Mouse (Mus musculus): ENCODE results near the gene Btnl2. TPM values are rescaled to one million over a fixed set of nuclear protein-coding genes. Genes with fewer than 3 reads are reported as not detected.

Btnl2 gene
- polyA plus RNA-seq, 1 experiment from 2014 or later: 0.06 TPM

DNA sequence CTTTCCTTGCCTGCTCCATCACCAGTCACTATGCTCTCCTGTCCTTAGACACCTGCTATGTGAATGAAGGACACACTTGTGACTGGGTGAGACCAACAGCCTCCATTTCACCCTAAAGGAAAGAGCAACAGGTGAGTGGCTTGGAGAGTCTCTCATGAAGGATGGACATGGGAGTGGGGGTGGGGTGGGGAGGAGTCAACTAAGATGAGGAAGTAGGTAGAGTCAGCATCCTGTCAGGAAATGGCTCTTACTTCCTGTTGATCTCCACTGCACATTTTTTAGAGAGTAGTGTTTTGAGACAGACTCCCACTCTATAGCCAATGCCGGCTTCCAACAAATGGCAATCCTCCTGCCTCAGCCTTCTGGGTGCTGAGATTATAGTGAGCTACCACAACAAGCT, 318 bp downstream of the Btnl2 start:
- H3K4me2 ChIP-seq (replicated peaks): no peak overlapping the region
- no peak overlapping the region for H3K4me3 ChIP-seq
- H3K4me1 ChIP-seq: no peaks in the 10 kb centered on the region
- no peak overlapping the region for H3K9ac ChIP-seq (replicated peaks)
- no peaks in the 10 kb centered on the region for H3K36me3 ChIP-seq
- 0 out of 2 replicates have a peak, but pooled peaks cover under 1% of the 10 kb centered on the region for H3K27me3 ChIP-seq
- ATAC-seq (ENCODE audit: low FRiP score, low read depth): no peak
- WGBS: 86% methylated on average over 1 of the region's 1 CpGs
- no peak overlapping the region for H3K27ac ChIP-seq (replicated peaks)
- no peaks in the 10 kb centered on the region for H3K9me3 ChIP-seq

DNA sequence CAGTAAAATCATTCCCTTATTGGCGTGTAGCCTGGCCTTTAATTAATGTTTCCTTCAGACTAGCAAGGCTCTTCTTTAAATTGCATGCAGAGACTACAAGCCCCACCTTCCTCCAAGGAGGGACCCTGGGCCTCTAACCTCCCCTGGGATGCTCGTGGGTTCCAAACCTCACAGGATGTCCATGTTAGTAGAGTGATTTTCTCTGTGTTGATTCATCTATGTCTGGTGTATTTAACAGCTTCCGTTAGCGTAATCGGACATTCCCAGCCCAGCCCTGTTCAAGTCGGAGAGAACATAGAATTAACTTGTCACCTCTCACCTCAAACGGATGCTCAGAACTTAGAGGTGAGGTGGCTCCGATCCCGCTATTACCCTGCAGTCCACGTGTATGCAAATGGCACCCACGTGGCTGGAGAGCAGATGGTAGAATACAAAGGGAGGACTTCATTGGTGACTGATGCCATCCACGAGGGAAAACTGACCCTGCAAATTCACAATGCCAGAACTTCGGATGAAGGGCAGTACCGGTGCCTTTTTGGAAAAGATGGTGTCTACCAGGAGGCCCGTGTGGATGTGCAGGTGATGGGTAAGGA, 8.4 kb downstream of the Btnl2 start:
- H3K9ac ChIP-seq (replicated peaks): no peak overlapping the region
- H3K4me3 ChIP-seq: no peak overlapping the region
- H3K27ac ChIP-seq (replicated peaks): no peak overlapping the region
- H3K27me3 ChIP-seq: no peaks in the 10 kb centered on the region
- no peaks in the 10 kb centered on the region for H3K4me1 ChIP-seq
- no peak overlapping the region for H3K4me2 ChIP-seq (replicated peaks)
- no peaks in the 10 kb centered on the region for H3K36me3 ChIP-seq
- no peak for ATAC-seq (ENCODE audit: low FRiP score, low read depth)
- no peaks in the 10 kb centered on the region for H3K9me3 ChIP-seq
- WGBS: 89% methylated on average over 15 of the region's 15 CpGs

DNA sequence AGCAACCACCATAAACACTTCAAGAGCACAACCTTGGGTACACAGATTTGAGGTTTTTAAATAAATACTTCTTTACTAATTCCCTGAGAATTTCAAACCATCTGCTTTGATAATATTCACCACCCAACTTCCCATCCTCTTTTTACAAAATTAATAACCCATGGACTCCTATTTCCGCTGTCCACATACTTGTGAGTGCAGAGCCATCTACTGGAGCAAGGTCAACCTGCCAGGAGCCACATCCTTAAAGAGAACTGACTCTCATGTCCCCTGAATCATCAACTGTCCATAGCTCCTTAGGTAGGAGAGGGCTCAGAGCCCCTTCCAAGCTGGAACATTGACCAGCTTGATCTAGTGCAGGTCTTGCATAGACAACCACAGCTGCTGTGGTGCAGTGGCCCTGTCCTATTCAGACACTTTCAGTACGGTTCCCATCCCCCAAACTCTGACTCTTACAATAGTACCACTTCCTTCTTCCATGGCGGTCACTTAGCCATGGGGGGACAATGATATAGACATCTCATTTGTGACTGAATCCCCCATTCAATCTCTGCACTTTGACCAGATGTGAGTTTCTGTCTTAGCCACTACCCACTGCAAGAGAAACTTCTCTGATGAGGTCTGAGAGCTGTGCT, 9.2 kb downstream of the Btnl2 start:
- H3K27me3 ChIP-seq: no peaks in the 10 kb centered on the region
- no peaks in the 10 kb centered on the region for H3K9me3 ChIP-seq
- no peak overlapping the region for H3K27ac ChIP-seq (replicated peaks)
- 86% methylated on average over 3 of the region's 3 CpGs for WGBS
- H3K4me3 ChIP-seq: no peak overlapping the region
- H3K4me1 ChIP-seq: no peaks in the 10 kb centered on the region
- ATAC-seq (ENCODE audit: low FRiP score, low read depth): no peak
- no peak overlapping the region for H3K4me2 ChIP-seq (replicated peaks)
- H3K9ac ChIP-seq (replicated peaks): no peak overlapping the region
- no peaks in the 10 kb centered on the region for H3K36me3 ChIP-seq

DNA sequence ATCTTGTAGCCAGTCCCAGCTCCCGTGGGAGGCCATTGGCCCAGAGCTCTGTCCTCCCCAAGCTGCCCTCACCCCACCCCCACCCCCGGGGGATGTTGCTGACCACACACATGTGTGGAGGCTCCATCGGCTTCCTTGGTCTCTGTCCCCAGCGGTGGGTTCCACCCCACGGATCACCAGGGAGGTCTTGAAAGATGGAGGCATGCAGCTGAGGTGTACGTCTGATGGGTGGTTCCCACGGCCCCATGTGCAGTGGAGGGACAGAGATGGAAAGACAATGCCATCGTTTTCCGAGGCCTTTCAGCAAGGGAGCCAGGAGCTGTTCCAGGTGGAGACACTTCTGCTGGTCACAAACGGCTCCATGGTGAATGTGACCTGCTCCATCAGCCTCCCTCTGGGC, 10.4 kb downstream of the Btnl2 start:
- H3K27ac ChIP-seq (replicated peaks): no peak overlapping the region
- ATAC-seq (ENCODE audit: low FRiP score, low read depth): no peak
- no peak overlapping the region for H3K4me2 ChIP-seq (replicated peaks)
- H3K9ac ChIP-seq (replicated peaks): no peak overlapping the region
- H3K4me1 ChIP-seq: no peaks in the 10 kb centered on the region
- H3K4me3 ChIP-seq: no peak overlapping the region
- no peaks in the 10 kb centered on the region for H3K9me3 ChIP-seq
- no peaks in the 10 kb centered on the region for H3K36me3 ChIP-seq
- 80% methylated on average over 10 of the region's 10 CpGs for WGBS
- H3K27me3 ChIP-seq: no peaks in the 10 kb centered on the region

DNA sequence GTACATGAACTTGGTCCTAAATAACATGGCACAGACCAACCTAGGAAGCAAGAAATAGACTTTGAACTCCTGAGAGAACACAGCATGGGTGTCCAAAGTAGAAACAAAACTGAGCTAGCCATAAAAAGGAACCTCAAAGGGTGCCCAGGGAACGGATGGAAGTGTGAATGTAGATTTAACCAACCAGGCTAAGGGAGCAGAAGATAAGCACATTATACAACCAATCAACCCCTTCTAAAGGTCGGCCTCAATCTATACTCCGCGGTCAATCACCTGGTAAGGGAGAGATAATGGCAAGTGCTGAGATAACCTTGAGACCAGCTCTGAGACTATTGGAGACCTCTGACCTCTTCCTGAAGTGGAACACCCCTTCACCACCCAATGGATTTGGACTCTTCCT, 15.9 kb downstream of the Btnl2 start:
- H3K36me3 ChIP-seq: no peaks in the 10 kb centered on the region
- ATAC-seq (ENCODE audit: low FRiP score, low read depth): no peak
- no peak overlapping the region for H3K9ac ChIP-seq (replicated peaks)
- no peak overlapping the region for H3K4me2 ChIP-seq (replicated peaks)
- no peaks in the 10 kb centered on the region for H3K27me3 ChIP-seq
- no peaks in the 10 kb centered on the region for H3K4me1 ChIP-seq
- no peak overlapping the region for H3K27ac ChIP-seq (replicated peaks)
- H3K9me3 ChIP-seq: no peaks in the 10 kb centered on the region
- 87% methylated on average over 4 of the region's 4 CpGs for WGBS
- H3K4me3 ChIP-seq: no peak overlapping the region

DNA sequence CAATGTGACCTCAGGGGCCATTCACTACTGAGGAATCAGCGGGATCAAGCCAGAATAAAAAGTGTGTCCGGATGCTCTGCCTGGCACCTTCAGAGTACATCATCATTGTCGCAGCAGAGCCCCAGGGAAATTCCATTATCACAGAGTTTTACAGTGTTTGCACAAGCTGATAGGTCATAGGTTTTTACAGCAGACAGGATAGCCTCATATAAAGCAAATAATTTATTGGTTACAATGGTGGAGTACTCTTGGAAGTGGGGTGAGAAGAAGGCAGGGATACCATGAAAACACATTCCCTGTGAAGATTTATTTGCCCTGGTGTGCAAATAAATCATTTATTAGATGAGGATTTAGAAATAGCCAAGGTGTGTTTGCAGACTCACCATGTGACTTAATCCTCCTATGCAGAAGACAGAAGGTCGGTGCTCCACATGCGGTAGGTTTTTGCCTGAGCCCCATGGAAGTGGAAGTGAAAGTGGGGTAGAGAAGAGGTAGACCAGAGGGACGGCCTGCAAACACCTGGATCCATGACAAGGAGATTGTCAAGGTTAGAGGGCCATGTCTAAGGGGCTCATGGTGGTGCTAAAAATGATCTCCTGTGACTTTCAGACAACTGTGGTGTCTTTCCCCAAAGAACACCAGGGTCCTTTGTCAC, 18.6 kb downstream of the Btnl2 start:
- no peak for ATAC-seq (ENCODE audit: low FRiP score, low read depth)
- Histone ChIP-seq H3K9me3 (no peaks in the 10 kb centered on the region), H3K27ac (replicated peaks) (no peak overlapping the region), H3K9ac (replicated peaks) (no peak overlapping the region), H3K36me3 (no peaks in the 10 kb centered on the region), H3K4me1 (no peaks in the 10 kb centered on the region), H3K4me3 (no peak overlapping the region), H3K27me3 (no peaks in the 10 kb centered on the region), H3K4me2 (replicated peaks) (no peak overlapping the region)
- WGBS: 82% methylated on average over 6 of the region's 6 CpGs

DNA sequence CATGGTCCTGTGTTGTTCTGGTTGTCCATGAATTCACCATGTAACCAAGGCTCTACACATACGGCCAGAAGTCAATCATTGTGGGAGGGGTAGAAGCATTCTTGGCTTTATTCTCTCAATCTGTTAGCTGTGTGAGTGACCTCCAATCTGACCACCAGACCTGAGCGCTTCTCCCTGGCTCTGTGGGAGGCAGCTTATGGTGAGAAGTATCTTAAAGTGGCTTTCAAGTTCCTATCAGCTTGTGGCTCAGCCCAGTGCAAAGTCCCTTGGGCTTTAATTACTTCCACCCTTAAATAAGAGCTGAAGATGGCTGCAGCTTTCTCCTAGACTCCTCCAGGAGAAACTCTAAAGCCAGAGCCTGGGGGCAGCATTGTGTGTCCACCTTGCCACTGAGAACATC, 22.2 kb downstream of the Btnl2 start, which contains the start of gene Btnl1:
TSS of gene Btnl1 (plus strand) at position 286 of the 400 bp plus-strand sequence.
- Histone ChIP-seq H3K27me3 (no peaks in the 10 kb centered on the region), H3K4me3 (no peak within 1 kb of the TSS), H3K36me3 (no peaks in the 10 kb centered on the region), H3K4me2 (replicated peaks) (no peak within 1 kb of the TSS), H3K4me1 (no peaks in the 10 kb centered on the region), H3K9ac (replicated peaks) (no peak within 1 kb of the TSS), H3K9me3 (no peaks in the 10 kb centered on the region), H3K27ac (replicated peaks) (no peak within 1 kb of the TSS)
- WGBS: 68% methylated on average over 2 of the region's 2 CpGs
- ATAC-seq (ENCODE audit: low FRiP score, low read depth): no peak

DNA sequence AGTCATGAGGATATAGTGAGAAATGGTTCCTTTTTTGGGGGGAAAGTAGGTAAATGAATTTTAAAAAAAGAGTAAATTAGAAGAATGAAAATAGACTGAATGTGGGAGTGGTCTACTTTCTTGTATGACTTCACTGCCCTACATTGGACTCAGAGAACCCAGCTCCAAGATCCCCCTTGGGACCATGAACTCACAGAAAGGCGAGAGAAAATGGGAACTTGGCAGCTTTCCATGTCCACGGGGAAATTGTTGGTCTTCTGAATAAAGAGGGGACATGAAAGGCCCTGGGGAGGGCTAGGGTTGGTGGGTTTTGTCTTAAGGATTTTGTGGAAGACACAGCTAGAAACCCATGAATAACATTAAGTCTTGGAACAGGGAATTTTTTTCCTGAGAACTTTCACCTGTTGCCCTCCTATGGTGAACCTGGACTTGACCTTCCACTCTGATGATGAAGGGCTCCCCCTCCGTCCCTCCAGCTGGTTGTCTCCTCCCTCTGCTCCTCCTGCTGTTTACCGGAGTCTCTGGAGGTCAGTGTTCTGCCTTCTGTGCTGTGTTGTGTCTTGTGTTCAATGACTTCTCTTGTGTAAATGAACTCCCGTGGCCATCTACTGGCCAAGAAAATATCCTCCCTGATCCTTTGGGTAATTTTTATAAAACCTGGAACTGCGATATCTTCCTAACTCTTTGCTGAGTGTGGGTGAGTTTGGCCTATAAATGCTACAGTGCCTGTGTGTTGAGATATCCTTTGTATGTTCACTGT, 23.0 kb downstream of the Btnl2 start:
- ATAC-seq (ENCODE audit: low FRiP score, low read depth): no peak
- H3K9ac ChIP-seq (replicated peaks): no peak overlapping the region
- no peaks in the 10 kb centered on the region for H3K4me1 ChIP-seq
- no peak overlapping the region for H3K4me2 ChIP-seq (replicated peaks)
- no peak overlapping the region for H3K4me3 ChIP-seq
- no peaks in the 10 kb centered on the region for H3K36me3 ChIP-seq
- no peak overlapping the region for H3K27ac ChIP-seq (replicated peaks)
- WGBS: 68% methylated on average over 6 of the region's 6 CpGs
- H3K9me3 ChIP-seq: no peaks in the 10 kb centered on the region
- H3K27me3 ChIP-seq: no peaks in the 10 kb centered on the region

DNA sequence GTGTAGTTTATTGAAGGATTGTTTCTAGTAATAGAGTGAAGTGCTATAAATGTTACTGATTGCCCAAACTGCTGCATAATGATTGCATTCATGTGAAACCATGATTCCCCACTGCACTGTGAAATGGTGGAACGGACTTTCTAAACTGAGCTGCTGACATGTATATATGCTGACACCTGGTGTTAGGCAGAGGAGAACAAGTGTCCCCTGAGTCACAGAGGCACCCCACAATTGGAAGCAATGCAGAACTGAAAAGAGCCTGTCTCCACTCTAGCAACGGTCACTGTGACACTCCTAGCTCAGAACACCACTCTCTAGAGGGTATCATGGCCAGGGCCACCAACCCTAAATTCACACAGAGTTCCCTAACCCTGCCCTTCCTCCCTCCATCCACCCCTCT, 24.1 kb downstream of the Btnl2 start:
- Histone ChIP-seq H3K4me2 (replicated peaks) (no peak overlapping the region), H3K27ac (replicated peaks) (no peak overlapping the region), H3K27me3 (no peaks in the 10 kb centered on the region), H3K36me3 (no peaks in the 10 kb centered on the region), H3K4me1 (no peaks in the 10 kb centered on the region), H3K9me3 (no peaks in the 10 kb centered on the region), H3K9ac (replicated peaks) (no peak overlapping the region), H3K4me3 (no peak overlapping the region)
- ATAC-seq (ENCODE audit: low FRiP score, low read depth): no peak
- WGBS: 79% methylated on average over 2 of the region's 2 CpGs

DNA sequence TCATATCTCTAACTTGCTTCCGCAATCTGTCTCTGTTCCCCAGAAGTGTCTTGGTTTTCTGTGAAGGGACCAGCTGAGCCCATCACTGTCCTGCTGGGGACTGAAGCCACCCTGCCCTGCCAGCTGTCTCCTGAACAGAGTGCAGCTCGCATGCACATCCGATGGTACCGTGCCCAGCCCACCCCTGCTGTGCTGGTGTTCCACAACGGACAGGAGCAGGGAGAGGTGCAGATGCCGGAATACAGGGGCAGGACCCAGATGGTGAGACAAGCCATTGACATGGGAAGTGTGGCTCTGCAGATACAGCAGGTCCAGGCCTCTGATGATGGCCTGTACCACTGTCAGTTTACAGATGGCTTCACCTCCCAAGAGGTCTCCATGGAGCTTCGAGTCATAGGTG, 24.8 kb downstream of the Btnl2 start:
- ATAC-seq (ENCODE audit: low FRiP score, low read depth): no peak
- Histone ChIP-seq H3K27me3 (no peaks in the 10 kb centered on the region), H3K4me1 (no peaks in the 10 kb centered on the region), H3K36me3 (no peaks in the 10 kb centered on the region), H3K9me3 (no peaks in the 10 kb centered on the region), H3K27ac (replicated peaks) (no peak overlapping the region), H3K4me2 (replicated peaks) (no peak overlapping the region), H3K4me3 (no peak overlapping the region), H3K9ac (replicated peaks) (no peak overlapping the region)
- 78% methylated on average over 7 of the region's 7 CpGs for WGBS

DNA sequence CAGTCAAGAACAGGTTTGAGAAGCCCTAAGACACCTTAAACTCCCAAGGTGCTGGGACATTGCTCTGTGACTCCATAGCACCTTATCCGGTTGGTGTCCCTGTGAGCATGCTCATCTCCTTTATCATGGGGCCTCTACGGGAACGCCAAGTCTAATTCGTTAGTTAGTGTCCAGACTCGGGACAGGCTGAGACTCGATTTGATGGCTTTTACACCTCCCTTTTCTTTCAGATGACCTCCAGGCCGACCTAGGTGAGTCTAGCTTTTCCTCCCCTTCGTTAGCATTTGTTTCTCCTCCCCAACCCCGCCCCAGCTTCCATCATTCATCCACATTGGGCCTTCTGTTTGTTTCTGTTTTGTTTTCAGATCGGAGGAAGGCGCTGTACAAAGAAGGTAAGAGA, 27.3 kb downstream of the Btnl2 start:
- H3K9me3 ChIP-seq: no peaks in the 10 kb centered on the region
- H3K4me2 ChIP-seq (replicated peaks): no peak overlapping the region
- H3K4me3 ChIP-seq: no peak overlapping the region
- no peak overlapping the region for H3K27ac ChIP-seq (replicated peaks)
- no peaks in the 10 kb centered on the region for H3K36me3 ChIP-seq
- H3K27me3 ChIP-seq: no peaks in the 10 kb centered on the region
- no peak for ATAC-seq (ENCODE audit: low FRiP score, low read depth)
- H3K4me1 ChIP-seq: no peaks in the 10 kb centered on the region
- 75% methylated on average over 11 of the region's 11 CpGs for WGBS
- H3K9ac ChIP-seq (replicated peaks): no peak overlapping the region

DNA sequence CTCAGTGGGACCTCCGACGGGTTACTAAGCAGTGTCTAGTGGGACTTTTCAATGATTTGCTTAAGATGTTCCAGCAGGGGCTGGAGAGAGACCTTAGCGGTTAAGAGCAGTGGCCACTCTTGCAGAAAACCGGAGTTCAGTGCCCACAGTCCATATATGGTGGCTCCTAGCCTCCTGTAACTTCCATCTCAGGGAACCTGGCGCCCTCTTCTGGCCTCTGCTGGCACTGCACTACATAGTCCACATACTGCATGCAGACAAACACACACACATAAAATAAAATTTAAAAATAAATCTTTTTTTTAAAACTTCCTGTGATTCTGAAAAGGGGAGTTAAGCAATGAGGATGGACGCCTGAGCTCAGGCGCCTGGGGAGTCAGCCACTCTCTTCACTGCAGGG, 28.6 kb downstream of the Btnl2 start:
- no peaks in the 10 kb centered on the region for H3K9me3 ChIP-seq
- H3K4me2 ChIP-seq (replicated peaks): no peak overlapping the region
- no peak for ATAC-seq (ENCODE audit: low FRiP score, low read depth)
- WGBS: 76% methylated on average over 7 of the region's 7 CpGs
- no peak overlapping the region for H3K9ac ChIP-seq (replicated peaks)
- H3K36me3 ChIP-seq: no peaks in the 10 kb centered on the region
- no peaks in the 10 kb centered on the region for H3K4me1 ChIP-seq
- H3K27me3 ChIP-seq: no peaks in the 10 kb centered on the region
- no peak overlapping the region for H3K4me3 ChIP-seq
- no peak overlapping the region for H3K27ac ChIP-seq (replicated peaks)

All from midbrain, embryonic 12.5 days (tissue).